Mouse (Mus musculus) heart, adult 11 months (tissue): ENCODE measurements at regions not wholly inside any gene's neighbourhood (a gene's known extent, or its start where the extent isn't known, plus 50 kb on each side); places are given as distances from the start of the nearest gene placed in this dataset.

ENCODE experiments used
- DNase-seq: peaks from one replicate; pipeline ENCODE4 v3.0.0; 2022

DNA sequence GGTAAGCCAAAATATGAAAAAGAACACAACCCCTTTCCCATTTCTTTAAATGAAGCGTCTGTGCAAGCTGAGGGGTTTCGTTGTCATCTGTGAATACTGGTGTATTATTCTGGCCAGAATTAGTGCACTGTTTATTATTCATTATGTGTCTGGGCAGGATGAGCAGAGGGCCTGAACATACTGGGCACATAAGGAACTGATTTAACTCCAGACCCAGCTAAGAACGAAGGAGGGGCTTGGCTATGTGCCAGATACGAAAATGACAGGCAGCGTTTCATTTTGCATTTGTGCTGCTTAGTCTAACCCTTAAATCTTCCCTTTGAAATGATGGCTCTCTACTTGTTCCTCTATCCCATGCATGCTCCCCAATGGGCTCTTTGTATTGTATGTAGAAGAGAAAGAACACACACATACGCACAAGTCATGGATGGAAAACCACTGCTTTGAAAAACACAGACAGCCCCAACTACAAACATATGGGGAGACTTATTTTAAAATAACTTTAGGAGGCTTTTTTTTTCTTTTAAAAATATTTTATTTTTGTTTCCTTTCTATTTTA lies 213.4 kb upstream of the Dcn start:
- DNase-seq, result no peak

DNA sequence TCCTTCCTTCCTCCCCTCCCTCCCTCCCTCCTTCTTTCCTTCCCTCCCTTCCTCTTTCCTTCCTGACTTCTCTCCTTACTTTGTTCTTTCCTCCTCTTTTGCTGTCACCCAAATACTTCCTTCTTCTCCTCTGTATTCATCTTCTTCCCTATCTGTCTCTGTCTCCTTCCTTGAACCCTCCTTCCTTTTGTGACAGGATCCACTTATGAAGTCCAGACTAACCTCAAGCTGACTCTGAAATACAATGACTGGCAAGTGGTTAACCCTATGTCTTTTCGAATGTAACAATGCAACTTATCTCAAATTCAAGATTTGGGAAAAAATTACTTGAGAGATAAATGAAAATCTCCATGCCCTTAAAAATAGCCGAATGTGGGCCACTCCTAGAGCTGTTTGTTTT lies 197.0 kb upstream of the Dcn start:
- DNase-seq, result no peak

DNA sequence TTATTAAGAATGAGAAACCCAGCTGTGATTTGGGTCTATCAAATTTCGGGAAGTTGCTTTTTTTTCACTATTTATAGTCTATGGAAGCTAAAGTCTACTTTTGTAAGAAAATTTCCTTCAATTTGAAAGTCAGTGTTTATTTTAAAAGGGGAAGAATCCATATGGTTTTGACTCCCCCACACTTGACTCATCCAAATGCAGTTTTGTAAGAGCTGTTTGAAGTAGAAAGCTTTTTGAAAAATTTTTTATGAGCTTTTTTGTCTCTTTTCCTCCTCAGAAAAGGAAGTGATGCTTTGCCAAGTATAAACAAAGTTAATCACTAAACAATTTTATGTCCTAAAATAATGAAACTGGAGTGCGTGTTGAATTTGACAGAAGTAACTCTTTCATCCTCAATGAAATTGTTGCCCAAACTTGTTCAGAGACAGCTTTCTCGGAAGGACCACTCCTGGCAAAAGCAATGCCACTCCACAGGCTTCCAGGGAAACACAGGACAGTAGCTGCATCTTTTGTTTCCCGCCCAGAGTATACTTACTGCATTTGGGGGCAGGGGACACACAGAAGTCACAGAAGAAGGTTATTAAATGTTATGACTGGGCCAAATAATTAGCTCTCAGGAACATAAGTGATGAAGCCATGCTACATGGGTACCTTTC lies 196.4 kb upstream of the Dcn start:
- DNase-seq, result no peak

GRCm38 (mm10) chr10:97304791-97305355 lies 174.5 kb upstream of the Dcn start:
- no peak for DNase-seq

DNA sequence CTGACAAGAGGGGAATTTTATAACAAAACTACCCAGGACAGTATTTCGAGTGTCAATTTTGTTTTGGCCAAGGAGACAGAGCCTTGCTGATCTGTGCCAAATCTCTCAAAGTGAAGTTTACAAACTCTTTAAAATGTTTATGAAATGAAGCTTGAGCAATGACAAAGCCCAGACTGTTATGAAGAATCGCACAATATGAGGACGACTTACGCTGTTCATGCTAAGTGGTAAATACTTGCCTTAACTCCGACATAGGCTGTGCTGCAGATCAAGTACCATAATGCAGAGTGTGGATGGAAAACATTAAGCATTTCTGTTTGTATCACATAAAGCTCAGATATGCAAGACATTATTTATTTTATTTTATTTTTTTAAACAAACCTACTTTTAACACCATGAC lies 169.8 kb upstream of the Dcn start:
- DNase-seq, result no peak

DNA sequence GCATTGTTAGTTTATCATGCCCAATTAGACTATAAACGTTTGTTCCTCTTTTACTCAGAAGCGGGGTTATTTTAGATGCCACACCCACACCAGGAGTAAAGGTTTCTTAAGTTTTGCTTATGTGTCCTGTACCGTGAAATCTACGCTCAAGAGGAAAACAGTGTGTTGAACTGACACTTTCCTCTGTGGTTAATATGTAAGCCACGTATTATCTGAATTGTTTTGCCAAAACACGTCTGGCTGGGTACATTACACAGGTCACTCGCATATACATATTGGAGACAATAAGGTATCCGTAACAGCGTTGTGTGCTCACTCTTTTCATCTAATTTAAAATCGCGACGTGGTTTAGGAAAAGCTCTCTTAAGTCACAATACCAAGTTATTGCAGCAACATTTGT lies 166.9 kb upstream of the Dcn start:
- no peak for DNase-seq

GRCm38 (mm10) chr10:97312978-97313377 lies 166.4 kb upstream of the Dcn start:
- DNase-seq, result peak; percentile 98

- DNase-seq, result peak; percentile 99
These were observed 166.0 kb upstream of the Dcn start for GRCm38 (mm10) chr10:97313407-97313901.

- peak; percentile 76 for DNase-seq
These were observed 146.8 kb upstream of the Dcn start for GRCm38 (mm10) chr10:97332639-97333038.

DNA sequence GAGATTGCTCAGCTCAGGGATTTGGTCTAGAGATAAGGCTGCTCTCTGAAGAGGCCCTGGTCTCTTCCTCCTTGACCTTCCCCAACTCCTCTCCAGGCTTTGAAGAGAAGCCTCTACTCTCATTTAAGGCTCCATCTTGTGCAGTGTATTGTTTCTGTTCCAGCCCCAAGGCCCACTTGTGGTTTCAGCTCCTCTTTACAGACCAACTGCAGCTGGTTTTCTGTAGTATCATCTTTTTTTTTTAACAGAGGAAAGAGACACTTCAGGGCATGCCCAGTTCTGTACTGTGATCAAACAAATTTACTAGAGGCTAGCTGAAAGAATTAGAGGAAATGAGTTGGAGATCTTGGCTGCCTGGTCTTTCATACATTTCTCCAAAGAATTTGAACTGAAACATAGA lies 145.4 kb upstream of the Dcn start:
- peak; percentile 74 for DNase-seq

- peak; percentile 93 for DNase-seq
These were observed 144.7 kb upstream of the Dcn start for GRCm38 (mm10) chr10:97334606-97335150.

- peak; percentile 84 for DNase-seq
These were observed 141.2 kb upstream of the Dcn start for GRCm38 (mm10) chr10:97338033-97338692.

- peak; percentile 7 for DNase-seq
These were observed 139.3 kb upstream of the Dcn start for GRCm38 (mm10) chr10:97339866-97340706.

DNA sequence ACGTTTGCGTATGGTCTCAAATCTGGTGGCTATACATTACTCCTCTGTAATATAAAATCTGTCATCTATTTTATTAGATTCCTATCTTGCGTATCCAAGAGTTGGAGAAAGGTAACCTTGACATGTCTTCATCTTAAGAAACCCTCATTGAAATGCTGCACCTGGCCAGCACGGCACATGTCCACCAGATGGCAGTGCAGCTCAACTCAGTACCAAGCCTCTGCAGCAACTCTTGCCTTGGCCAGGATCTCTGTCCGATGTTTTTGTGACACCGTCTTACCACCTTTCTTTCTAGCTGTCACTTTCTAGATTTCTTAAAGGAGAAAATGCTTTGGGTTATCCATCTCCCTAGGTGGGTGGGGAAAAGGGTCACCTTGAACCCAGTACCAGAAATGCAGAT lies 134.1 kb upstream of the Dcn start:
- DNase-seq, result peak; percentile 93

DNA sequence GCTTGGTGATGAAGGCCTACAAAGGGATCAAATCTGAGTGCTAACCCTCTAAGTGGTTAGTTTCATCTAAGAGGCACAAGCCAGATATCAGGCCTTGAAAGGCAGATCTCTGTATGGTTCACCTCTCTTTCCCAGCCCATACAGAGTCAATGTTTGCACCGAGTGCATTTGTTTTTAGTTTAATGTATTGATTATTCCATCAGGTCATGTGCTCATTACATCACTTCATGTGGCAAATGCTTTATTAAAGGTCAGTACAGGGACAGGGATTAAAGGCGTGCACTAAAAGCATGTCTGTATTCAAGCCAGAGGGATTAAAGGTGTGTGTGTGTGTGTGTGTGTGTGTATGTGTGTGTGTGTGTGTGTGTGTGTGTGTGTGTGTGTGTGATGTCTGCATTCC lies 132.5 kb upstream of the Dcn start:
- DNase-seq, result no peak

- DNase-seq, result no peak
These were observed 110.8 kb upstream of the Dcn start for GRCm38 (mm10) chr10:97368625-97369024.

- peak; percentile 89 for DNase-seq
These were observed 103.6 kb upstream of the Dcn start for GRCm38 (mm10) chr10:97375824-97376223.

- DNase-seq, result no peak
These were observed 103.0 kb upstream of the Dcn start for GRCm38 (mm10) chr10:97376376-97376775.

- peak; percentile 92 for DNase-seq
These were observed 97.8 kb upstream of the Dcn start for GRCm38 (mm10) chr10:97381586-97381985.

- no peak for DNase-seq
These were observed 95.5 kb upstream of the Dcn start for GRCm38 (mm10) chr10:97383881-97384280.

GRCm38 (mm10) chr10:97387196-97387876 lies 92.1 kb upstream of the Dcn start:
- DNase-seq, result peak; percentile 92
